Mouse (Mus musculus) stomach, embryonic 15.5 days (tissue): ENCODE data around the gene Xylb. TPM values are rescaled to one million over a fixed set of nuclear protein-coding genes. Genes with fewer than 3 reads are reported as not detected.
"Not testable (repeated sequence)": the region's sequence is repeated elsewhere in the genome, so short reads cannot be mapped to it uniquely, and the experiment has no call there.

Experiments used
- ATAC-seq: fragments of 200-750 bp; cut with Nextera tagmentation; 2 replicates; pipeline ENCODE4 v1.8.0; 2017; ENCODE audit warnings: low read depth, moderate number of reproducible peaks, moderate TSS enrichment; ENCODE audit not compliant: insufficient read depth, low FRiP score
- H3K27ac ChIP-seq: fragments of 300-500 bp; sonication (generic); 2 replicates; pipeline ENCODE4 v1.5.1; 2015; ENCODE audit warnings: mild to moderate bottlenecking, inconsistent platforms
- H3K27me3 ChIP-seq: fragments of 300-500 bp; sonication (generic); replicated peaks from 2 replicates; pipeline ENCODE4 v1.6.1; 2015; ENCODE audit warnings: inconsistent platforms
- H3K36me3 ChIP-seq: fragments of 300-500 bp; sonication (generic); 2 replicates; pipeline ENCODE4 v1.6.1; 2015; ENCODE audit warnings: inconsistent platforms
- H3K4me1 ChIP-seq: fragments of 300-500 bp; sonication (generic); 2 replicates; pipeline ENCODE4 v1.6.1; 2015; ENCODE audit warnings: inconsistent platforms
- H3K4me2 ChIP-seq: fragments of 300-500 bp; sonication (generic); 2 replicates; pipeline ENCODE4 v1.6.1; 2015; ENCODE audit warnings: mild to moderate bottlenecking, inconsistent platforms
- H3K4me3 ChIP-seq: fragments of 300-500 bp; sonication (generic); replicated peaks from 2 replicates; pipeline ENCODE4 v1.5.1; 2015; ENCODE audit warnings: inconsistent platforms
- H3K9ac ChIP-seq: fragments of 300-500 bp; sonication (generic); 2 replicates; pipeline ENCODE4 v1.6.1; 2015; ENCODE audit warnings: inconsistent platforms
- H3K9me3 ChIP-seq: fragments of 300-500 bp; sonication (generic); 2 replicates; pipeline ENCODE4 v1.6.1; 2016; ENCODE audit warnings: inconsistent platforms
- WGBS: fragments of 180-500 bp; shearing (Covaris S2); methylation state at CpG from one replicate; pipeline ENCODE4 v1.1.7; 2015; 5-methylcytosine and 5-hydroxymethylcytosine counted together
- polyA plus RNA-seq: library from polyadenylated mRNA; unstranded; fragments of >200 nt; fragmentation: Nextera tagmentation; extraction: Ambion mirVana; gene quantifications from 2 replicates; pipeline ENCODE4 v1.2.1, GENCODE M21; 2015

Gene Xylb
- polyA plus RNA-seq, 1 experiment from 2014 or later = 6.0 TPM

DNA sequence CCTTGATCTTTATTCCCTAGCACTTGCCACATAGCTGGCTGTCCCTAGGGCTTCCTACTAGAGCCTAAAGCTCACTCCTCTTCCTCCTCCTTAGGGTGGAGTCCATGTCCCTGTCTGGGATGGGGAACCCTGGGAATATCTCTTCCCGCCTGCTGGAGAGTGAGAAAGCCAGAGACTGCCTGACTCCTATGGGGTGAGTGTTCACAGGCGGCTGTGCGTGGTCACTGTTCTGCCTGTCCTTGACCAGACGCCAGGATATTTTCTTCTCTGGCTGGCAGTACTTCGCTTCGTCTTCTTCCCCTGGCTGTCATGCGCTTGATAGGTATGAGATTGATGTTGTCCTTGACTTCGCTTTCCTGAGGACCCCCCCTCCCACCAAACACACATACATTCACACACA lies 10.8 kb upstream of the Xylb start:
- peaks cover 11% of the 10 kb centered on the region; the same call in 1 of the 2 replicates for H3K4me1 ChIP-seq
- H3K4me3 ChIP-seq = no peak overlapping the region
- ATAC-seq = no peak
- H3K27me3 ChIP-seq = no peaks in the 10 kb centered on the region
- WGBS = 90% methylated on average over 8 of the region's 8 CpGs
- no peak overlapping the region for H3K9ac ChIP-seq
- no peak overlapping the region for H3K4me2 ChIP-seq
- no peaks in the 10 kb centered on the region for H3K9me3 ChIP-seq
- peaks cover 47% of the 10 kb centered on the region for H3K36me3 ChIP-seq
- H3K27ac ChIP-seq = no peak overlapping the region

GRCm38 (mm10) chr9:119350531-119350930 lies 6.7 kb upstream of the Xylb start:
- WGBS = 91% methylated on average over 3 of the region's 3 CpGs
- no peak for ATAC-seq
- H3K27me3 ChIP-seq = no peaks in the 10 kb centered on the region
- peaks cover 27% of the 10 kb centered on the region for H3K36me3 ChIP-seq
- no peaks in the 10 kb centered on the region for H3K4me1 ChIP-seq
- H3K4me2 ChIP-seq = no peak overlapping the region
- no peak overlapping the region for H3K9ac ChIP-seq
- H3K27ac ChIP-seq = no peak overlapping the region
- no peak overlapping the region for H3K4me3 ChIP-seq
- no peaks in the 10 kb centered on the region for H3K9me3 ChIP-seq

DNA sequence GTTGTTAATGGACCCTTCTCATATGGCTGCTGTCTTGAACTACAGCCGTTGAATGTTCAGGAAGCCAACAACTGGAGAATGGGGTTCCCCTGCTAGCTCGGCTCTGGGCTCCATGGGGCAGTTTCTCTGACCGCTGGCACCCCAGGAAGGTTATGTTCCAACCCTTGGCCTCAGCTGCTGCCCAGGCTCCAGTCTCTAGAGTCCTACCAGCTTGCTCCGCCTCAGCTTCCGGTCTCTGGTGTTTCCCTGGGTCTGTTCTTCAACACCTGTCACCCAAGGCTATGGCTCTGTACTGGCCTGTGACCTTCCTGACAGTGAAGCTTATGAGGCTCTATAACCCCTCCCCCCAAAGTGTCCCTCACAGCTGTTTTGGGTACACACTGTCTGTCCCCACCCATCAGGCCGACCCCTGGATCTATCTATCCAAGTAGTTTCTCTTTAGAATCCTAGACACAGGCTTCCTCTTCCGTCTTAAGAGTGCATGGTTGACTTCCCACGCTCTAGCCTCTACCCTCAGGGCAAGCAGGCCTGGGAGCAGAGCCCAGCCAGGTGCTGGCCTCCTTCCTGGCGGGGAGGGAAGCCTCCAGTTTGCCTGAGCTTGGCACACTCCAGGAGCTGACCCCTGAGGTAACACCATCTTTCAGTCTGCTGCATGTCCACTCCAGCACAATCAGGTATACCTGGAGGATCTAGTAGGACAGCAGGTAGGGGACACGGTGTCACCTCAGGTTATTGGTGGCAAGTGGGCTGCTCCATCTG lies 6.1 kb upstream of the Xylb start:
- Histone ChIP-seq H3K27me3 (no peaks in the 10 kb centered on the region), H3K4me1 (no peaks in the 10 kb centered on the region), H3K27ac (no peak overlapping the region), H3K9me3 (no peaks in the 10 kb centered on the region), H3K36me3 (peaks cover 22% of the 10 kb centered on the region), H3K9ac (no peak overlapping the region), H3K4me3 (no peak overlapping the region), H3K4me2 (no peak overlapping the region)
- ATAC-seq = no peak
- 93% methylated on average over 10 of the region's 10 CpGs for WGBS

- WGBS = 29% methylated on average over 4 of the region's 4 CpGs
- no peaks in the 10 kb centered on the region for H3K4me1 ChIP-seq
- no peaks in the 10 kb centered on the region for H3K27me3 ChIP-seq
- peaks cover 21% of the 10 kb centered on the region for H3K36me3 ChIP-seq
- H3K9ac ChIP-seq = no peak overlapping the region
- H3K9me3 ChIP-seq = no peaks in the 10 kb centered on the region
- ATAC-seq = peak; percentile 57; the same call in 1 of the 2 replicates
- H3K4me3 ChIP-seq = no peak overlapping the region
- H3K27ac ChIP-seq = no peak overlapping the region
- H3K4me2 ChIP-seq = no peak overlapping the region
These were observed 5.1 kb upstream of the Xylb start for GRCm38 (mm10) chr9:119352060-119352459.

DNA sequence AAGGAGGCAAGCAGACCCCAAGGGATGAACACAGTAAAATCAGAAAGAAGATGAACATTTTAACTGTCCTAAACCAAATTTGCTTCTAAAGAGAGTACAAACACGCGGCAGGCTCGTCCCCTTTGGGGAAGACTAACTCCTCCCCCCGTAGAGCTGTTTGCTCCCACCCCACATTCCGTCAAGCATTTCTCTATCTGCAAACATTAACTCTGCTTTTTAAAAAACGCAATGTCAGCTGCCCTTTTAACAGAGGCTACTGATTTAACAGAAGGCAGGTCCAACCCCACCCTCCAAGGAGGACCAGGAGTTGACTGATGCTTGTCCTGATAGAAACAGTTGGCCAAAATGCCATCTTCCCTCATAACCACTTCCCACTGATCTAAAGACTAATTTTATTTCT lies 3.3 kb upstream of the Xylb start:
- Histone ChIP-seq H3K4me2 (no peak overlapping the region), H3K4me1 (peaks cover 3% of the 10 kb centered on the region; the same call in 1 of the 2 replicates), H3K4me3 (no peak overlapping the region), H3K9me3 (no peaks in the 10 kb centered on the region), H3K9ac (no peak overlapping the region), H3K27ac (no peak overlapping the region), H3K36me3 (peaks cover 12% of the 10 kb centered on the region), H3K27me3 (no peaks in the 10 kb centered on the region)
- ATAC-seq = no peak
- 62% methylated on average over 6 of the region's 6 CpGs for WGBS

DNA sequence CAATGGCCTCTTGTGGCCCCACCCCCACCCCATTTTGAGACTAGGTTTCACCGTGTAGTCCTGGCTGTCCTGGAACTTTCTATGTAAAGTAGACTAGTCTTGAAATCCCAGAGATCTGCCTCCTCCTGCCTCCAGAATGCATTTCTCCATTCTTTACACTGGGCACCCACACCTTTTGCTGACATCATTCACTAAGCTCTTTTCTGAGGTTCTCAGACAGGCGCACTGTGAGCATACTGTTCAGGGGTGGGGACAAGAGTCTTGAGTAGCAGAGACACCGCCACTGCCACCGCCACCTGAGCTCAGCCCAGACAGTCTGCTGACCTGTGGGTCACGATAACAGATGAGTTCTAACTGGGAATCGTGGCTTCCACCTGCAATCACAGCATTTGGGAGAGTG lies 1.2 kb upstream of the Xylb start:
- no peak for ATAC-seq
- peaks cover 3% of the 10 kb centered on the region; the same call in 1 of the 2 replicates for H3K4me1 ChIP-seq
- no peaks in the 10 kb centered on the region for H3K9me3 ChIP-seq
- 62% methylated on average over 6 of the region's 6 CpGs for WGBS
- no peak overlapping the region for H3K4me3 ChIP-seq
- no peak overlapping the region for H3K9ac ChIP-seq
- no peaks in the 10 kb centered on the region for H3K27me3 ChIP-seq
- peaks cover 5% of the 10 kb centered on the region; the same call in 1 of the 2 replicates for H3K36me3 ChIP-seq
- no peak overlapping the region for H3K4me2 ChIP-seq
- H3K27ac ChIP-seq = no peak overlapping the region

GRCm38 (mm10) chr9:119358058-119358429 lies 863 bp downstream of the Xylb start:
- Histone ChIP-seq H3K9me3 (no peaks in the 10 kb centered on the region), H3K27me3 (no peaks in the 10 kb centered on the region), H3K36me3 (no peaks in the 10 kb centered on the region), H3K4me3 (peak overlapping the region; percentile 81), H3K4me2 (peak overlapping the region; percentile 87), H3K4me1 (peaks cover 3% of the 10 kb centered on the region; the same call in 1 of the 2 replicates), H3K27ac (no peak overlapping the region), H3K9ac (no peak overlapping the region; the same call in 1 of the 2 replicates)
- WGBS = 44% methylated on average over 9 of the region's 9 CpGs
- no peak for ATAC-seq

DNA sequence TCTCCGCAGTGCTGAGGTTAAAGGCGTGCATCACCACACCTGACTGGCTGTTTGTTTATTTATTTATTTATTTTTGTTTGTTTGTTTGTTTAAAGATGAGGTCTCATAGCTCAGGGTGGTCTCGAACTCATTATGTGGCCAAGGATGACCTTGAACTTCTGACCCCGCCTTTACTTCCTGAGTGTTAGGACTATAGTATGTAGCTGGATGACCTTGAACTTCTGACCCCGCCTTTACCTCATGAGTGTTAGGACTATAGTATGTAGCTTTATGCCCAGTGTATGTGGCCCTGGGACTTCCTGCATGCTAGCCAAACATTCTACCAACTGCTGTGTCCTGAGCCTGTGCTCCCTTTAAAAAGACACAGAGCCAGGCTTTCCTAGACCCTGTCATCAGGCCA lies 4.2 kb downstream of the Xylb start:
- H3K27me3 ChIP-seq = no peaks in the 10 kb centered on the region
- no peaks in the 10 kb centered on the region for H3K36me3 ChIP-seq
- no peak overlapping the region for H3K9ac ChIP-seq
- no peak for ATAC-seq
- 87% methylated on average over 5 of the region's 5 CpGs for WGBS
- H3K9me3 ChIP-seq = no peaks in the 10 kb centered on the region
- H3K4me2 ChIP-seq = no peak overlapping the region
- H3K4me3 ChIP-seq = no peak overlapping the region
- peaks cover 3% of the 10 kb centered on the region; the same call in 1 of the 2 replicates for H3K4me1 ChIP-seq
- no peak overlapping the region for H3K27ac ChIP-seq

DNA sequence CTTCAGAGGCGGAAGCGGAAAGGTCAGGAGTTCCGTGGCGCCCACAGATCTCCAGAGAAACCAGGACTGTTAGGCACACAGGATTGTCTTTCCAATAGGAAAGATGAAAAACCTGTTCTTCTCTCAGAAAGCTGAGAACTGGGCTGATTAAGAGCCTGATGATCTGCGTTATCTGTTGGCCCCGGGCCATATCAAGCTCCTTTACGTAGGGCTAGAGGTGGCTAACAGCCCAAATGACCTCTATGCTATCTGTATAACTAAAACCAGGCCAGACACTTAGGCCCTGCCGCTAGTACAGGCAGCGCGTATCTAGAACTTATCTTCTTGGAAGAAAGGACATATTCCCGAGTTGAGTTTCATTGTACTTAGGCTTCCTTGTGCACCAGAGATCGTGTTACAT lies 6.0 kb downstream of the Xylb start:
- 0 out of 2 replicates have a peak, but pooled peaks have one; percentile 10 for ATAC-seq

DNA sequence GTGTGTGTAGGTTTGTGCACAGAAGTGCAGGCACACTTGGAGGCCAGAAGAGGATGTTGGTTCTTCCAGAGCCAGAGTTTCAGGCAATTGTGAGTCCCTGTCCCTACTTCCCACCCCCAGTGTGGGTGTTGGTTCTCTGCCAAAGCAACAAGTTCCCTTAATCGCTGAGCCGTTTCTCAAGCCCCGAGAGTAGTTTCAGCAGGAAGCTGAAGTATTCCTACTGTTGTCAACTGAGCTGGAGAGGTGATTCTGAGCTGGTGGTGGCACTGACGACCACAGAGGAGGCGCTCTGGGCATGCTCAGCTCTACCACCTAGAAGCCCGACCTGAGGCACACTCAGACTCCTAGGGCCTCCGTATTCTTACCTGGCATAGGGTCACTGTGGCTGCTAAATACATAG lies 8.1 kb downstream of the Xylb start, which contains the start of gene Slc22a14:
Gene Slc22a14 (minus strand): TSS at position 270 of the 400 bp plus-strand sequence.
- ATAC-seq = no peak
- Histone ChIP-seq H3K4me2 (no peak within 1 kb of the TSS), H3K9ac (no peak within 1 kb of the TSS), H3K36me3 (0 out of 2 replicates have a peak, but pooled peaks cover 5% of the 10 kb centered on the region), H3K4me3 (no peak within 1 kb of the TSS), H3K9me3 (no peaks in the 10 kb centered on the region), H3K27me3 (no peaks in the 10 kb centered on the region), H3K4me1 (no peaks in the 10 kb centered on the region), H3K27ac (no peak within 1 kb of the TSS)
- WGBS = 65% methylated on average over 7 of the region's 7 CpGs

More for the DNA sequence above, 6.0 kb downstream of the Xylb start:
- Histone ChIP-seq H3K27ac (no peak overlapping the region), H3K9ac (no peak overlapping the region), H3K36me3 (0 out of 2 replicates have a peak, but pooled peaks cover 3% of the 10 kb centered on the region), H3K4me1 (no peaks in the 10 kb centered on the region), H3K4me2 (no peak overlapping the region), H3K4me3 (no peak overlapping the region), H3K27me3 (no peaks in the 10 kb centered on the region), H3K9me3 (no peaks in the 10 kb centered on the region)
- WGBS = 77% methylated on average over 12 of the region's 12 CpGs

DNA sequence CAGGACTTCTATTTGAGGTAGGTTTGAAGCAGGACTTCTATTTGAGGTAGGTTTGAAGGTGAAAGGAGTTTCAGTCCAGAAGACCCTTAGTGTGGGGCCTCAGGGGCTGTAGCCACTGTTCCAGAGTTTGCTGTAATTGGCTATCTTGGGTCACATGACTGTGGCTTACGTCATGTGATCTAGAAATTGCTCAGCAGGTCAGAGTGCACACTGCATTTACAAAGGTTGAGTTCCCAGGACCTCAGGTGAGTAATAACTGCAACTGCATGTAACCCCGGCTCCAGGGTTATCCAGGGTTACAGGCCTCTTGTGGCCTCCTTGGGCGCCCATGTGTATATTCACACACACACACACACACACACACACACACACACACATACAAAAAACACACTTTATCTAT lies 11.2 kb downstream of the Xylb start:
- Histone ChIP-seq H3K4me2 (no peak overlapping the region), H3K4me1 (no peaks in the 10 kb centered on the region), H3K9me3 (no peaks in the 10 kb centered on the region), H3K9ac (no peak overlapping the region), H3K27ac (no peak overlapping the region), H3K36me3 (0 out of 2 replicates have a peak, but pooled peaks cover 5% of the 10 kb centered on the region), H3K27me3 (no peaks in the 10 kb centered on the region), H3K4me3 (no peak overlapping the region)
- no peak for ATAC-seq
- 87% methylated on average over 3 of the region's 3 CpGs for WGBS

GRCm38 (mm10) chr9:119370770-119371169 lies 13.6 kb downstream of the Xylb start:
- WGBS = 85% methylated on average over 4 of the region's 4 CpGs
- ATAC-seq = not testable (repeated sequence)

More at GRCm38 (mm10) chr9:119370770-119371169, 13.6 kb downstream of the Xylb start:
- H3K9ac ChIP-seq, H3K27ac ChIP-seq, H3K4me1 ChIP-seq, H3K27me3 ChIP-seq, H3K9me3 ChIP-seq, H3K36me3 ChIP-seq, H3K4me2 ChIP-seq, H3K4me3 ChIP-seq: not testable (repeated sequence)
